Mouse (Mus musculus) C3H10T1/2 (cell line): Measurements from ENCODE around the gene Sh3bgrl. TPM values are rescaled to one million over a fixed set of nuclear protein-coding genes. Genes with fewer than 3 reads are reported as not detected.

Source experiments
- polyA plus RNA-seq, 2 experiments: library from polyadenylated mRNA; unstranded; fragments of >200 nt; fragmentation: generic; extraction: Trizol; gene quantifications; one replicate each; pipeline ENCODE4 v1.2.1; 2012; ENCODE audit warnings: missing spikeins in 2 of 2

Sh3bgrl gene
- 10 to 100 TPM in 1 of 2 experiments, 1 to 10 TPM in 1; 1.2 to 17.2 TPM for polyA plus RNA-seq

DNA sequence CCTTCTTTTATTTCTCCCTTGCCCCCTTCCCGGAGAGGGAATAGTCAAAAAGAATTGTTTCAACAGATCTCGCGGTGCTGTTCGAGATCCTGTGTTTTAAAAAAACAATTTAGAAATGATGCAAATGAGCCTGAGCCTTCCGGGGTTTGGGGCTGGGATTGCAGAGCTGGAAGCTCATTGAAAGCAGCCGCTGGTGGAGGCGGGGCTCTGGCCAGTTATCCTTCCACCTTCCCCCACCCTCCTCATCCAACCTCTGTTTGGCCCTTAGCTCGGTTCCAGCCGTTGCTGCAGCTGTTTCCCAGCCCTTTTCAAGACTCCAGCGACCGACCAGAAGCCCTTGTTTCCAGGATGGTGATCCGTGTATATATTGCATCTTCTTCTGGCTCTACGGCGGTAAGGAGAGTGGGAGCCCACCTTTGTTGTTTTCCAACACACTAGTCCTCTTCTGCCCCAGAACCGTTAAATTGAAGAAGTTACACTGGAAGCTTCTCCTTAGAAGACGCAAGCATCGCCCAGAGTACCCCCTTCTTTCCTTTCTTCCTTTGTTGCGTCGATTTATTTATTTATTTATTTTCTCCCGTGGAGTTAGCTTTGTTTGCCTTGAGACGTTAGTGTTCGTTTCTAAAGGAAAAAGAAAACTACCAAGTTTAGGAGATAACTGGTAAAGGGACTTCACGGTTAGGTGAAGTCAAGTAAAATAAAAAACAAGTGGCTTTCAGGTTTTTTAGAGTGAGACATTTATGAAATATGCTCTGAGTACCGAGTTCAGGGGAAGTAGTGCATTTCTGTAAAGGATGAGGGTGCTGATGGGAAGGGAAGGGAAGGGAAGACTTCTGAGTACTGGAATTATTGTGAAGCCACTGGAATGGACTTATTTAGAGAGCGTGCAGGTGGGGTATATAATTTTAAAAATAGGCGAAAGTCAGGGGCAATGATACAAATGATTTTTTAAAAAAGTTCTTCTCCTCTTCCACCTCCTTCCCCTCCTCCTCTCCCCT, at the start of gene Sh3bgrl:
Gene Sh3bgrl, plus strand, starts transcription at position 121 of the 998 bp plus-strand sequence.

DNA sequence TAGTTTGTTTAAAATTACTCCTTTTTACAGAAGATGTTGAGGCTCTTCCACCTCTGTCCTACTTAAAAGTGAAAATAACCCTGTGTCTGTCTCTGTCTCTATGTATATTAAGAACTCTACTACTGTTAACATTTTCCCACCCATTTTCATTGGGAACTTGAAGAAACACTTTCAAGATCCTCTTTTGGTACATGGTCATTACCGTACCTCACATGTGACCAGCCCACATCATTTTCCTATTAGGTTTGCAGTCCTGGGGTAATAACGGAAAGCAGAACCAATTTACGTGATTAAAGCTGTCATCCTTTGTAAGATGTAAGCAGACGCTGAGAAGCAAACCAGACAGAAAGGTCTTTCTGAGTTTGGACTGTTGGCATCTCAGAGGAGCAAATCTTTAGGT, 101.3 kb downstream of the Sh3bgrl start, which contains the start of gene Gm6377:
Gene Gm6377, plus strand, starts transcription at position 289 of the 400 bp plus-strand sequence.

Other genes starting within 250 kb of the Sh3bgrl start
- 1 to 10 TPM in 1 of 2 experiments, under 1 TPM in 1; 0.96 to 1.6 TPM for gene Hmgn5, start 82.0 kb upstream of the Sh3bgrl start, polyA plus RNA-seq
- gene Gm6377, start 101.4 kb downstream of the Sh3bgrl start, polyA plus RNA-seq, result not detected